Comparison of ENCODE assay signal across 8 mouse cellular contexts in genomic region chr2:4300816-4301215, GRCm38 (mm10).
DNase-seq lines count a peak whose midpoint lies in the region; ATAC-seq and TF ChIP-seq lines count a peak whose summit lies in the region.

No protein-coding gene starts in this region.

- peak overlapping the region; percentile 83 for H3K27ac ChIP-seq in lung, embryonic 16.5 days (ENCODE audit: low read length)
- H3K27ac ChIP-seq in forebrain, embryonic 12.5 days: peak overlapping the region; percentile 69; the same call in 1 of the 2 replicates
- H3K27ac ChIP-seq in limb, embryonic 11.5 days (replicated peaks; ENCODE audit: low read depth, low read length): peak overlapping the region; percentile 98
- peak overlapping the region; percentile 10; the same call in 1 of the 2 replicates for H3K27ac ChIP-seq in small intestine, adult 2 months (ENCODE audit: insufficient read depth, low read depth, low read length)

- no peak for TF ChIP-seq CTCF in small intestine, adult 2 months (IDR thresholded peaks at IDR 0.05; ENCODE audit: extremely low read depth, insufficient read length, insufficient replicate concordance, low read depth, low read length)

- peak; percentile 16; the same call in 1 of the 2 replicates for ATAC-seq in lung, embryonic 16.5 days (ENCODE audit: low read depth)
- no peak for ATAC-seq in forebrain, embryonic 12.5 days (ENCODE audit: low FRiP score)
- ATAC-seq in limb, embryonic 11.5 days (ENCODE audit: insufficient number of reproducible peaks, low FRiP score, low TSS enrichment, low read depth): no peak

- peak overlapping the region; percentile 49 for H3K4me3 ChIP-seq in lung, embryonic 16.5 days (ENCODE audit: low read length)
- peak overlapping the region; percentile 13; the same call in 1 of the 2 replicates for H3K4me3 ChIP-seq in forebrain, embryonic 12.5 days (replicated peaks)
- peak overlapping the region; percentile 42 for H3K4me3 ChIP-seq in limb, embryonic 11.5 days (ENCODE audit: low read depth, low read length)
- H3K4me3 ChIP-seq in small intestine, adult 2 months (ENCODE audit: low read depth, low read length): no peak overlapping the region

- DNase-seq in lung, postnatal 4 days: no peak
- DNase-seq in limb, embryonic 11.5 days (ENCODE audit: low spot score): peak; percentile 53
- no peak for DNase-seq in left cerebral cortex, postnatal 36 days (ENCODE audit: low spot score in 2 of 2)
- no peak for DNase-seq in right cerebral cortex, postnatal 14 days
- no peak for DNase-seq in frontal cortex, postnatal 36 days (ENCODE audit: low spot score in 2 of 2)

- H3K9ac ChIP-seq in lung, embryonic 16.5 days (ENCODE audit: low read length): peak overlapping the region; percentile 62
- peak overlapping the region; percentile 38; the same call in 1 of the 2 replicates for H3K9ac ChIP-seq in forebrain, embryonic 12.5 days
- H3K9ac ChIP-seq in limb, embryonic 11.5 days (ENCODE audit: low read length): peak overlapping the region; percentile 73

- no peak for TF ChIP-seq POLR2A in small intestine, adult 2 months (IDR thresholded peaks at IDR 0.05; ENCODE audit: low read depth, low read length)

- no peaks in the 10 kb centered on the region for H3K9me3 ChIP-seq in lung, embryonic 16.5 days (ENCODE audit: control insufficient read depth, low read length)
- no peaks in the 10 kb centered on the region for H3K9me3 ChIP-seq in forebrain, embryonic 12.5 days
- no peaks in the 10 kb centered on the region for H3K9me3 ChIP-seq in limb, embryonic 11.5 days (ENCODE audit: control insufficient read depth, low read length)

- intact Hi-C loops in left cerebral cortex, postnatal 36 days (cut with DNase I): loop anchor here (10.0 kb wide), 1 partner anchor 104 kb away; no protein-coding TSS in a partner anchor

- H3K27me3 ChIP-seq in lung, embryonic 16.5 days (ENCODE audit: control insufficient read depth, insufficient read depth, low read depth, low read length): no peaks in the 10 kb centered on the region
- H3K27me3 ChIP-seq in forebrain, embryonic 12.5 days: peaks cover 4% of the 10 kb centered on the region; the same call in 1 of the 2 replicates
- no peaks in the 10 kb centered on the region for H3K27me3 ChIP-seq in limb, embryonic 11.5 days (ENCODE audit: control insufficient read depth, insufficient read depth, low read length)
- no peaks in the 10 kb centered on the region for H3K27me3 ChIP-seq in small intestine, adult 2 months (ENCODE audit: control insufficient read depth, insufficient read depth, low read length)

- H3K4me1 ChIP-seq in lung, embryonic 16.5 days (replicated peaks; ENCODE audit: control insufficient read depth, insufficient read depth, low read length): peaks cover 37% of the 10 kb centered on the region
- H3K4me1 ChIP-seq in forebrain, embryonic 12.5 days: peaks cover 35% of the 10 kb centered on the region
- H3K4me1 ChIP-seq in limb, embryonic 11.5 days (ENCODE audit: control insufficient read depth, insufficient read depth, low read length): peaks cover 31% of the 10 kb centered on the region
- H3K4me1 ChIP-seq in small intestine, adult 2 months (ENCODE audit: control insufficient read depth, insufficient read depth, insufficient read length, low read length): no peaks in the 10 kb centered on the region

- H3K4me2 ChIP-seq in lung, embryonic 16.5 days (ENCODE audit: low read depth, low read length): peak overlapping the region; percentile 78
- peak overlapping the region; percentile 15 for H3K4me2 ChIP-seq in forebrain, embryonic 12.5 days
- H3K4me2 ChIP-seq in limb, embryonic 11.5 days (ENCODE audit: low read depth, severe bottlenecking): peak overlapping the region; percentile 56

- no peaks in the 10 kb centered on the region for H3K36me3 ChIP-seq in lung, embryonic 16.5 days (ENCODE audit: control insufficient read depth, insufficient read depth, low read length)
- no peaks in the 10 kb centered on the region for H3K36me3 ChIP-seq in forebrain, embryonic 12.5 days (replicated peaks)
- no peaks in the 10 kb centered on the region; the same call in 1 of the 2 replicates for H3K36me3 ChIP-seq in limb, embryonic 11.5 days (ENCODE audit: control insufficient read depth, insufficient read depth, low read length)
- H3K36me3 ChIP-seq in small intestine, adult 2 months (ENCODE audit: control insufficient read depth, insufficient read depth, low read length): no peaks in the 10 kb centered on the region

- WGBS in lung, embryonic 16.5 days: 1% methylated on average over 8 of the region's 8 CpGs
- 43% methylated on average over 8 of the region's 8 CpGs for WGBS in forebrain, embryonic 12.5 days
- 7% methylated on average over 8 of the region's 8 CpGs for WGBS in limb, embryonic 11.5 days
- 25% methylated on average over 8 of the region's 8 CpGs for WGBS in small intestine, adult 2 months

Comparison
In these comparisons a context has a peak if more than half of its experiments do, and no peak if none do; other contexts are left out.
1. H3K27ac ChIP-seq: peak in every context shown above with its lines; median percentile 98 in limb, embryonic 11.5 days; 83 in lung, embryonic 16.5 days; 69 in forebrain, embryonic 12.5 days; 10 in small intestine, adult 2 months.
2. H3K4me2 ChIP-seq: peak in every context shown above with its lines; median percentile 78 in lung, embryonic 16.5 days; 56 in limb, embryonic 11.5 days; 15 in forebrain, embryonic 12.5 days.